Mouse (Mus musculus) CD4-positive helper T cell, adult 2 months (primary cell): ENCODE data around the gene Nppc.

ENCODE experiments used
- DNase-seq: peaks from one replicate; pipeline ENCODE4 v3.0.0-alpha.2; 2012; ENCODE audit warnings: low read depth, missing footprints, low spot score

Nppc gene

GRCm38 (mm10) chr1:86652675-86653074 is 17.7 kb downstream of the Nppc start:
- no peak for DNase-seq

GRCm38 (mm10) chr1:86650272-86650671 is 20.1 kb downstream of the Nppc start:
- DNase-seq: peak; percentile 40

GRCm38 (mm10) chr1:86647517-86647916 is 22.9 kb downstream of the Nppc start:
- DNase-seq: no peak

GRCm38 (mm10) chr1:86643101-86643809 is 27.1 kb downstream of the Nppc start:
- DNase-seq: peak; percentile 38

GRCm38 (mm10) chr1:86634751-86635359 is 35.5 kb downstream of the Nppc start:
- DNase-seq: no peak

- no peak for DNase-seq
Observed at GRCm38 (mm10) chr1:86633840-86634750, 36.3 kb downstream of the Nppc start.

- no peak for DNase-seq
Observed at GRCm38 (mm10) chr1:86633434-86633833, 36.9 kb downstream of the Nppc start.

GRCm38 (mm10) chr1:86632732-86633380 is 37.5 kb downstream of the Nppc start:
- DNase-seq: no peak

- no peak for DNase-seq
Observed at GRCm38 (mm10) chr1:86630527-86630926, 39.8 kb downstream of the Nppc start.

- no peak for DNase-seq
Observed at GRCm38 (mm10) chr1:86629936-86630335, 40.4 kb downstream of the Nppc start.

GRCm38 (mm10) chr1:86628270-86628669 is 42.1 kb downstream of the Nppc start:
- DNase-seq: no peak

- no peak for DNase-seq
Observed at GRCm38 (mm10) chr1:86623001-86624000, 47.1 kb downstream of the Nppc start.

- no peak for DNase-seq
Observed at GRCm38 (mm10) chr1:86622296-86622695, 48.1 kb downstream of the Nppc start.

GRCm38 (mm10) chr1:86618454-86619125 is 51.8 kb downstream of the Nppc start:
- DNase-seq: peak; percentile 40
